ENCODE assay signal across 9 mouse cellular contexts in genomic region chr2:146223176-146223905, GRCm38 (mm10). TPM values are rescaled to one million over a fixed set of nuclear protein-coding genes. Genes with fewer than 3 reads are reported as not detected.
A peak's percentile ranks its signal among the peaks of the same experiment; 100 is the strongest.
DNase-seq lines count a peak whose midpoint lies in the region; ATAC-seq and TF ChIP-seq lines count a peak whose summit lies in the region.
"Had no signal": no experiment of that assay in that cellular context is flagged by ENCODE, and none has a peak within 500 bp of the region (broad histone marks: within the 10 kb centered on the region; RNA-seq: fewer than 3 reads in every experiment).

No protein-coding gene starts in this region.

- no peak for TF ChIP-seq POLR2A in cerebellum, adult 2 months (IDR thresholded peaks at IDR 0.05; ENCODE audit: borderline replicate concordance, insufficient read depth, low read length)
- TF ChIP-seq POLR2A in testis, adult 2 months (IDR thresholded peaks at IDR 0.05; ENCODE audit: control insufficient read depth, low read depth, low read length), result no peak
- TF ChIP-seq POLR2A in limb, embryonic 14.5 days (IDR thresholded peaks at IDR 0.05; ENCODE audit: borderline replicate concordance, extremely low read depth, insufficient read depth, insufficient read length), result no peak

- 1% methylated on average over 75 of the region's 75 CpGs for WGBS in cerebellum, adult 2 months
- under 1% methylated on average over 68 of the region's 75 CpGs for WGBS in heart, embryonic 15.5 days
- under 1% methylated on average over 45 of the region's 75 CpGs for WGBS in limb, embryonic 14.5 days

- DNase-seq in cerebellum, adult 2 months, result peak; percentile 34 to 35
- DNase-seq in testis, postnatal 14 days (ENCODE audit: low spot score), result no peak
- no peak for DNase-seq in limb, embryonic 14.5 days (ENCODE audit: low spot score)
- DNase-seq in right cerebral cortex, postnatal 14 days, result peak; percentile 40

- no peaks in the 10 kb centered on the region for H3K9me3 ChIP-seq in heart, embryonic 15.5 days (replicated peaks)
- H3K9me3 ChIP-seq in limb, embryonic 14.5 days (ENCODE audit: control insufficient read depth, low read length), result no peaks in the 10 kb centered on the region

- H3K36me3 ChIP-seq in testis, adult 2 months (ENCODE audit: control insufficient read depth, insufficient read depth, low read length), result no peaks in the 10 kb centered on the region
- H3K36me3 ChIP-seq in heart, embryonic 15.5 days, result no peaks in the 10 kb centered on the region
- no peaks in the 10 kb centered on the region for H3K36me3 ChIP-seq in limb, embryonic 14.5 days (ENCODE audit: control insufficient read depth, insufficient read depth, low read length)

- H3K27ac ChIP-seq in cerebellum, adult 2 months (ENCODE audit: insufficient read depth, low read length), result no peak overlapping the region
- H3K27ac ChIP-seq in testis, adult 2 months (ENCODE audit: control insufficient read depth, insufficient read depth, low read depth, low read length), result no peak overlapping the region
- no peak overlapping the region for H3K27ac ChIP-seq in heart, embryonic 15.5 days
- H3K27ac ChIP-seq in limb, embryonic 14.5 days (replicated peaks; ENCODE audit: low read depth, low read length), result no peak overlapping the region

- TF ChIP-seq CTCF in cerebellum, adult 2 months (IDR thresholded peaks at IDR 0.05; ENCODE audit: borderline replicate concordance, insufficient read depth, low read depth, low read length), result no peak
- no peak for TF ChIP-seq CTCF in testis, adult 2 months (IDR thresholded peaks at IDR 0.05; ENCODE audit: control insufficient read depth, insufficient read depth, insufficient replicate concordance, low read depth, low read length)

- H3K4me1 ChIP-seq in cerebellum, adult 2 months (ENCODE audit: control insufficient read depth, insufficient read depth, low read length), result peaks cover 3% of the 10 kb centered on the region; the same call in 1 of the 2 replicates
- peaks cover 31% of the 10 kb centered on the region for H3K4me1 ChIP-seq in testis, adult 2 months (ENCODE audit: control insufficient read depth, insufficient read depth, low read length)
- H3K4me1 ChIP-seq in heart, embryonic 15.5 days (replicated peaks), result peaks cover 39% of the 10 kb centered on the region
- H3K4me1 ChIP-seq in limb, embryonic 14.5 days (ENCODE audit: control insufficient read depth, insufficient read depth, low read length), result peaks cover 17% of the 10 kb centered on the region

- no peak overlapping the region for H3K9ac ChIP-seq in heart, embryonic 15.5 days
- H3K9ac ChIP-seq in limb, embryonic 14.5 days (ENCODE audit: low read depth, low read length, severe bottlenecking), result no peak overlapping the region

- peak overlapping the region; percentile 52 for H3K4me3 ChIP-seq in cerebellum, adult 2 months (replicated peaks; ENCODE audit: insufficient read depth, low read depth, low read length)
- peak overlapping the region; percentile 72 for H3K4me3 ChIP-seq in testis, adult 2 months (ENCODE audit: control insufficient read depth, low read depth, low read length)
- peak overlapping the region; percentile 55 for H3K4me3 ChIP-seq in heart, embryonic 15.5 days
- peak overlapping the region; percentile 48 for H3K4me3 ChIP-seq in limb, embryonic 14.5 days (replicated peaks; ENCODE audit: low read length)

- H3K27me3 ChIP-seq in cerebellum, adult 2 months (ENCODE audit: control insufficient read depth, insufficient read depth, low read length), result peaks cover 11% of the 10 kb centered on the region; the same call in 1 of the 2 replicates
- H3K27me3 ChIP-seq in testis, adult 2 months (ENCODE audit: control insufficient read depth, insufficient read depth, low read length), result peaks cover 8% of the 10 kb centered on the region
- H3K27me3 ChIP-seq in heart, embryonic 15.5 days, result peaks cover 98% of the 10 kb centered on the region
- H3K27me3 ChIP-seq in limb, embryonic 14.5 days (ENCODE audit: control insufficient read depth, insufficient read depth, low read length), result peaks cover 91% of the 10 kb centered on the region
- H3K27me3 ChIP-seq: CH12.LX had no signal

- peak overlapping the region; percentile 96 for H3K4me2 ChIP-seq in heart, embryonic 15.5 days
- peak overlapping the region; percentile 94 for H3K4me2 ChIP-seq in limb, embryonic 14.5 days (replicated peaks; ENCODE audit: low read depth, low read length, severe bottlenecking)

- ATAC-seq in cerebellum, adult (ENCODE audit: insufficient number of reproducible peaks, low FRiP score, low TSS enrichment), result no peak
- ATAC-seq in heart, embryonic 15.5 days (replicated peaks; ENCODE audit: insufficient number of reproducible peaks, insufficient read depth, low FRiP score, low read depth), result no peak
- no peak for ATAC-seq in limb, embryonic 14.5 days (ENCODE audit: low FRiP score, low read depth)
- ATAC-seq in monocyte, adult 5-6 weeks (replicated peaks; ENCODE audit: insufficient number of reproducible peaks, low FRiP score, low TSS enrichment, poor library complexity, severe bottlenecking), result no peak

RNA-seq across cellular contexts. Expression of gene Insm1, which starts 1.6 kb away (rescaled TPM):
- 0.65 and 0.74 TPM in 2 replicates for polyA plus RNA-seq in cerebellum, adult 2 months (2012; rRNA removed)
- polyA plus RNA-seq in testis, adult 2 months (2012; rRNA removed), result 0.02 TPM in 1 of 2 replicates, not detected in the other
- polyA plus RNA-seq in heart, embryonic 15.5 days (2015; fragmentation: Nextera tagmentation; extraction: Ambion mirVana), result not detected in 2 replicates
- polyA plus RNA-seq in limb, embryonic 14.5 days (2012; rRNA removed), result 0.35 and 0.41 TPM in 2 replicates
- 0.07 TPM in 1 of 2 replicates, not detected in the other for polyA plus RNA-seq in limb, embryonic 14.5 days (2014; fragmentation: Nextera tagmentation; extraction: Ambion mirVana)
- total RNA-seq in monocyte, adult 5-6 weeks (2017), result not detected in 3 replicates
- total RNA-seq: CH12.LX had no signal

Comparison
In these comparisons a context has a peak if more than half of its experiments do, and no peak if none do; other contexts are left out.
1. DNase-seq: peak in cerebellum, adult 2 months (2 of 2) and right cerebral cortex, postnatal 14 days (single experiment); none in testis, postnatal 14 days (single experiment) and limb, embryonic 14.5 days (single experiment).
2. Peak in every context shown above with its lines, with median percentiles within 50 percentile points of each other: H3K4me3 ChIP-seq.